Mouse (Mus musculus) liver (tissue): ENCODE measurements around the gene Gsdma2.

Experiments used
- DNase-seq: peaks from one replicate; pipeline ENCODE4 v3.0.0-alpha.2; 2020; ENCODE audit warnings: mixed read lengths

Gsdma2 gene

GRCm38 (mm10) chr11:98702323-98702722, 55.8 kb downstream of the Gsdma2 start:
- DNase-seq: no peak

- no peak for DNase-seq
Measured at GRCm38 (mm10) chr11:98705021-98705420, 58.5 kb downstream of the Gsdma2 start.
